Mouse (Mus musculus): ENCODE measurements around the gene Mageb3.

- TF ChIP-seq CTCF (IDR thresholded peaks at IDR 0.05; ENCODE audit: low read depth, low read length) (no peak), POLR2A (IDR thresholded peaks at IDR 0.05; ENCODE audit: borderline replicate concordance, low read depth, low read length) (no peak)
These were observed 529 bp upstream of the Mageb3 start for GRCm38 (mm10) chr2:121956224-121957018.
